Mouse (Mus musculus) layer of hippocampus, adult 9-11 months (tissue): ENCODE measurements at regions not wholly inside any gene's neighbourhood (a gene's known extent, or its start where the extent isn't known, plus 50 kb on each side); places are given as distances from the start of the nearest gene placed in this dataset.

Source experiments
- DNase-seq: peaks from one replicate; pipeline ENCODE4 v3.0.0; 2022

DNA sequence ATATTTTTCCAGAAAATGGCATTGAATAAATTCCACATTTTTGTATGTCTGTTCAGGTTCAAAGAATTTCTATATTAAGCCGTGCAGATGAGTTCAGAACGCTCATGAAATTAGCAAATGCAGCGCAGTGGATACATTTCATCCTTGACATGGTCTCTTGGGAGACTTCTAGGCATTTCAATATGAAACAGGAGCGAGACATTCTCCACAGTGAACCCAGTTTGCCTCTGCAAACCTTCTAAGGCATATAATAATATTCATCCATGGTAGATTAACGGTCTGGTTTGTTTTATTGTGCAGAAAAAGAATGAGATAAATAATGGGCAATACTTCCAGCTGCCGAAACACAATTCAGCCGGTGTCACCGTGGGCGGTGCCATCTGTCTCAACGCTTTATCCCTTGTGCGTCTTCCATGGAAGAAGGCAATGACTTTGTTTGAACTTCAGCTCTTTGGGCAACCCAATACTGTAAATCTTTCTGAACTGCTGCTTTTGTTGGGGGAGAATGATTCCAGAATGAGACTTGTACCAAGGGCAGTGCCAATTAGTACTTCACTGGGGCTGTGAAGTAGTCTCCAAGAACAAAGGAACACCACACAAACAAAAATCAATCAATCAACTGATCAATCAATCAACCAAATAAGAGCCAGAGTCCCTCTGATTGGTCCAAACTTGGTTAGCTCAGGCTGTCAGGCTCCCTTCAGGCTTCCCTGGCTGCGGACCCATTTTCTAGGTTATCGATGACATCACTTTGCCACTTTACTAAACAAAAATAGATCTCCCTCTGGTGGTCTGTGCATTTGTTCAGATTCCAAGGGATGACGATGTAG lies 326.0 kb downstream of the Ice1 start:
- peak; percentile 33 for DNase-seq

DNA sequence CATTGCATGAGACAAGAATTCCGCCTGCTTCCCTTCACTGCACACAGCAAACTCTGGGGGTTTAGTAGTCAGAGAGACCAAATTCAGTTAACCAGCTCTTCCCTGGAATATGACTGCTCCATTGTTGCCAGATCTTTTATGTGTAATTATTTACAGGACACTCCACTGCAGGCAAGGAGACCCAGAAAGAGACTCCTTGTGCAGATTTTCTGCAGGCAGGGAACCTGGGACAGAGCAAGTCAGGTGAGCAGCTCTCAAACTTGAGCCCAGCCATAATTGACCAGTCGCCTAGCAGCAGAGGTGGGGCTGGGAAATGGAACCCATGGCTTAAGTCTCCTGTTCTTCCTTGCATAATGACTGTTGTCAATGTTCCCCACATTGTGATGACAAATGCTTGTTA lies 324.2 kb downstream of the Ice1 start:
- DNase-seq = no peak

DNA sequence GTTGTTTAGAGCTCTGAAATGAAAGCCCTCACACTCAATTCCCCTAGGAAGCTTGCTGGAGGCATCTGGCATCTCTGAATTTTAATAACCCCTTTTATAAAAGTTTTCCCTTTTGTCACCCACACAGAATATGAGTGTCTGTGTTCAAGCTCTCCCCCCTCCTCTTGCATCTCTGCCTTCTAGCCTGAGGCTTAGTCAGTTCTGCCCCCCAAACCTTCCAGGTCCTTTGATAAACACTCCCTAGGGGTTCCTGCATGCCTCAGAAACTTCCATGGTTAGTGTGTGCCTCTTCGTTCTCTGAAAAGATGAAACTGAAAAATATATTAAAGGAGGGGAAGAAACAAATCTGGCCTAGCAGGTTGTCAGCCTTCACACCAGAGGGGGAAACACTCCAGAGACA lies 313.9 kb downstream of the Ice1 start:
- DNase-seq = no peak

DNA sequence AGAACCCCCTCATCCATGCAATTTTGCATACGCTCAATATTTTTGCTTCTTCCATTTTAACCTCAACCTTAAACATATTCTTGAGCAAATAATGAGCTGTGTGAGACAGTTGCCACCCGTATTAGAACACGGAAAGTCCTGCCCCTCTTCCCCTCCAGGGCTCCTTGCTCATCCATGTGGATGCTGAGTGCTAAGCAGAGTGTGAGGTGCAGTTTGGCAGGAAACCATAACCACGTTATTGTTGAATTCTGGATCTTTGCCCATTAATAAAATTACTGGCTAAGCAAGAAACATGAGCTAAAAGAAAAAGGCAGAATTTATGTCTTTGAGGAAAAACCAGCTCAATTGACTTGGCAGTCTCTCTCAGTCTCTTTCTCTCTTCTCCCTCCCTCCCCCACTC lies 301.4 kb downstream of the Ice1 start:
- no peak for DNase-seq

DNA sequence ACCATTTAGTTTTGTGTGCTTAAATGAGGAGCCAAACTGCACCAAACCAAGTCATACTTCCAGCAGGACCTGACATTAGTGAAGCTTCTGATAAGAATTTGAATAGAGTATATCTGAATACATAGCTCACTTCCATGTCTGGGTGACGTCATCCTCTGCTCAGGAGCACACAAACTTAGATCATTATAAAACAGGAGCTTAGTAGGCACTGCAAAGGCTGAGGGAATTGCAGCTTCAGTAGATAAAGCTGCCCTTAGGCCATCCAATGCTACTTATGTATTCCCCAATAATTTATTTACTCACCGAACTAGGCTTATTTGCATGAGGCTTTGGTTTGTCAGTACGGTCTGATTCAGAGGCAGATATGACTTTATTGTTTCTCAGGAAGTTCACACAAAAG lies 297.0 kb downstream of the Ice1 start:
- DNase-seq = no peak

DNA sequence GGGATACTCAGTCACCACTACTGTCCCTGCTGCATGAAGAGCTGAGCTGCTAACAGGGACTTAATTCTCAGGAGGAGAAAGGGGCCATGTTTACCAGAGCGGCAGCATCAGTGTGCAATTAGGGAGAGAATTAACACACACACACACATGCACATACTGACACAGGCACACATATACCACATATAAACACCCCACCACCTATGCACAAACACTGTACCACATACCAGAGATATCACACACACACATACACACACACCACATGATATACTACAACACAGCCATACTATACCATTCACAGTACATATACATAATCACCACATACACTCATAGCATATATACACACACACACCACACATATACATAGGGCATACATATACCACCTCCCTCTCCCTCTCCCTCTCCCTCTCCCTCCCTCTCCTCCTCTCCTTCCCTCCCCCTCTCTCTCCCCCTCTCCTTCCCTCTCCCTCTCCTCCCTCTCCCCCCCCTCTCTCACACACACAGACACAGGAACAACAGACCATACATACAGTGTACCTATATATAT lies 294.2 kb downstream of the Ice1 start:
- no peak for DNase-seq

DNA sequence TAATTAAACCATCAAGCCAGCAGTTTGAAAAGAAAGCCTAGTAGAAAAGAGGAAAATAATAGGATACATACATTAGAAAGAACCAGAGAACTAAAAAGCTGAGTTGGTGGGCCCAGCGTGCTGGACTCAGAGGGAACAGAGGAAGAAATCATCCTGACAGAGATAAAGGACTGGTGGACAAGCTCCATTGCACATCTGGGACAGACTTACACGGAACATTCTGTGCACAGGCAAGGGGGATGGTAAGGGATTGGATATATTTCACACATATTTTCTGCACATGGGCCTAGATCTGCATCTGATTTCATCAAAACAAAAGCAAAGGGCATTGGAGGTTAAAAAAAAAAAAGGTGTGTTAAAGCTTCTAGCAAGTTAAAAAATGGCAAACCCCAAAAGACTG lies 293.5 kb downstream of the Ice1 start:
- DNase-seq = no peak

DNA sequence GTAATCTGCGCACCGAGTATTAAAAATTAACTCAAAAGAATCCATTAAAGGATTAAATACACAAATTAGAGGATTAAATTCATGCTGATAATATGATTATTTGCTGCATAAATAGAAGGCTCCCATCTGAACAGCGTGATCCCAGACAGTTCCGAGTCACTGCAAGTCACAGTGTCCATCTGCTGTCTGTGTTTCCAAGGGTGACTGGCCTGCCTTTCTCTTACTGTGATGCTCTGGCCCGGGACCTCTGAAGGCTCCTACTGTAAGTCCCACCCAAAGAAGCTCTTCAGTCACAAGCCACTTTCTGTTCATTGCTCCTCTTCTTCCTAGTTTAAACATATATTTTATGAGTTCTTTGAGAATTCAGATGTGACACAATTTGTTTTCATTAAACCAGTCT lies 293.1 kb downstream of the Ice1 start:
- DNase-seq = no peak

DNA sequence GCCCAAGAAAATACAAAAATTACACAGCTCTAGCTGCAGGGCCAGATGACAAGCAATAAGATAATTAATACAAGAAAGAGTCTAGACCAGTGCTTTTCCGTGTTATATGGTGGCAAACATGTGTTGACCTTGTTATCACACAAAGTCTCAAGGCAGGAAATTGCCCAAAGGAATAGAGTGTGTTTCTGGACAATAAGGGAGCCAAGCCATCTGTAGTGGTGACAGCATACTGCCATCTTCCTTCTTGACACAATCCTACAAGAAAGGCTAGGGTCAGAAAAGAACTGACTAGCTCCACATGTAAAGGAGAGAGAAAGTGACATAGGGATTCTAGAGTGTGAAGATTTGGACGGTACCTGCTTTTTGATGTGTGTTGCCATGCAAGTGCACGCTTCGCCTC lies 289.0 kb downstream of the Ice1 start:
- DNase-seq = no peak

DNA sequence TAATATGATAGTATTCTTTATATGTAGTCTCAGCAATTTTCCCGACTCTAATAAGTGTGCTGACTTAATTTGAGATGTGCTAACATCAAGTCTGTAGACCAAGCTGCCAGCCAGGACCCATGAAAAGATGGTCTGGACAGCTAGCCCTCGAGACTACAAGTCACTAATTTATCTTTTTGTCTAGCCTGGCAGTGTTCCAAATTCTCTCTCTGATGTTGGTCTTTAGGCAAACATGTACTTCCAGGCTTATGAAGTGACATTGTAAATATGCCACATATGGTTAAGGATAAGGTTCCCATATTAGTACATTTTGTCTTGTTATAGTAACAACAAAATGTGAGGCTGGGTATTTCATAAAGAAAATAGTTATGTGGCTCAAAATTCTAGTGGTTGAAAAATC lies 288.5 kb downstream of the Ice1 start:
- no peak for DNase-seq

DNA sequence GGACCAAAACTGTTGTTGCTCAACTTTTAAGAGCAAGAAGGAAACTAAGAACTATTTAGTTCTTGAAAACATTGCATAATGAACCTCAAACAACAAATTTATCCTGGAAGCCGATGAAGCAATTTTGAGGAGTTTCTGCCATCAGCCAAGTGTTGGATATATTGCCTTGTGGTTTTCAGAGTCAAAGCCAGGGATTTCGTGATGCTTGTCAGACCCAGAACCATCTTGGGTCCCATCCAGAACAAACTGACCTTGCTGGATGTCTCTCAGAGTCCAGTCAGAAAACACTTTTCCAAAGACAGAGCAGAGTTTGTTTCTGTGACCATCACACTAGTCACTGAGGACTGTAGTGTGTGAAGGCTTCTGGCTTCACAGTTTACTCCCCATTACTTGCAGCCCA lies 267.8 kb downstream of the Ice1 start:
- DNase-seq = no peak

DNA sequence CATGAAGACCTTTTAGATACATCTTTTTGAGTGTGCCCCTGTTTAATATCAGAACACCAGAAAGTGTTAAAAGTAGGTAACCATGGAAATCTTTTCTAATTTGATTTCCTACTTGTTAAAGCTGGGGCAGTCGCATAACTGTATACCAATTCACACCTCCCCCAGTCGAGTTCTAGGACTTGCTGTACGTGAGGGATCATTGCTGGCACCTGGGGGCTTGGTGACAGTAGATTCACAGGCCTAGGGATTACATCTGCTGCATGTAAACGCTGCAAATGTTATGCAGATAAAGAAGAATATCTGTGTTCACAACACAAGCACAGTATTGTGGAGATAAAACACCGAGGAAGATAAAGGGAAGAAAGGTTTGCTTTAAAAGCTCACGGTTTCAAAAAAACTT lies 256.7 kb downstream of the Ice1 start:
- DNase-seq = peak; percentile 59

DNA sequence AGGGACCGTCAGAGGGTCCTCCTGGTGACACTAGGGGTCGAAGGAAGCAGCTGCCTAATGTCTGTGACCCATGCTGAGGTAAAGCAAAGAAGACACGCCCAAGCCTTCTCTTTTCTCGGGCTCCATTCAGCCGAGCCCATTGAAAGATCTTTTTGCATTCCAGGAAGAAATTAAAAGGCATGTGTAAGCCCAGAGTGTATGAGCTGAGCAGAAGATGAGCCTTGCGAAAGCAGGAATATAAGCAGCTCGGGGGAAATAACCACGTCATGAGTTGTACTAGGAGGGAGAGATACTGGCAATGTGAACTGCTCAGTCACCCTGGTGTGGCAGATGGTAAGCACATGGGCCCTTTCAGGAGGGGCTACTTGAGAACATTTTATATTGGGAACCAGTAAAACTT lies 252.1 kb downstream of the Ice1 start:
- DNase-seq = no peak

DNA sequence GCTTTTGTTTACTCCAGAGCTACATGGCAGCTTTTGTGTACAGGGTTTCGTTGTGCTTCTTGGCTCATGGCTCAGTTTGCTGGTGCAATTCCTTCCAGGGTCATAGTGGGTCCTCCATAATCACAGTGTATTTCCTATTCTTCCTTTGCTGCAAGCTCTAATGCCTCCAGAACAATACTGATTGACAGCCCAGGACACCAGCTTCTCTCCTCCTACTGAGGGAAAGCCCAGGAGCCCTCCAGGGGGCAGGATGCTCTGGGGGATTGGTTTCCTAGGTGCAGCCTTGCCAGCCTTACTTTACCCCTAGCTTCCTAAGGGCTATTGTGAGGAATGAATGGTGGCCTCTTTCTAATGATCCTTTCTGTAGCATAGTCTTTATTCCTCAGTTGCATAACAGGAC lies 224.6 kb downstream of the Ice1 start:
- no peak for DNase-seq

DNA sequence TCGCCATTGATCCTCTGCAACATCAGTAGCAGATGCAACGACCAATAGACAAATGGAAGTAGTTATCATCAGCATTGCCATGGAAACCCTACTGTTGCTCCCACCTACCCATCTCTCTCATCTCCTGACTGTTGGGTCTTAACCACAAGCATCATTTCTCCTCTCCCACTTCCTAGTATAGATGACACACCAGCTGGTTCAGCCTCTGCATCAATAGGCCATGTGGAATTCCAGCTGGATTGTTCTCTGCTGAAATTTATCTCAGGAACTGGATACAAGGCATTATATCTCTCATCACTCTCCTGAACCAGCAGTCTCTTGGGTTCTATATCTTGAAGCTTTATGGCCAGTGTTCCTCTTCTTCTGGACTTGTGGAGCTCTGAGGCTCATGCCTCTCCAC lies 219.3 kb downstream of the Ice1 start:
- DNase-seq = peak; percentile 58

DNA sequence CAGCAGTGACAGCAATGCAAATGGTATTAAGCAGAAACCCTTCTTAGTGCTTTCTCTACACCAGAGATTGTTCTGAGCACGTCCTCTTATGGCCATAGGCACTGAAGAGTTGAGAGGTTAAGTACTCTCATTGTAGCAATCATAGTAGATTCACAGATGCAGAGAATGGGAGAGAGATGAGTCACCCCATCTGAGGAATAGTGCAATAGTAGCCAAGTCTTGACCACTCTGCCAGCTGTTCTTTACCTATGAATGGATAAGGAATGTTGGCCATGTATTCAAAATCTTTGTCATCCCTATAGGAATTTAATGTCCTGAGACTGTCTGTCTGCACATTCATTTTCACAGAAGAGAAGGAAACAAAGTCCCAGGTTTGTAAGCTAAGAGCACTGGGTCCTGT lies 198.0 kb downstream of the Ice1 start:
- DNase-seq = no peak

DNA sequence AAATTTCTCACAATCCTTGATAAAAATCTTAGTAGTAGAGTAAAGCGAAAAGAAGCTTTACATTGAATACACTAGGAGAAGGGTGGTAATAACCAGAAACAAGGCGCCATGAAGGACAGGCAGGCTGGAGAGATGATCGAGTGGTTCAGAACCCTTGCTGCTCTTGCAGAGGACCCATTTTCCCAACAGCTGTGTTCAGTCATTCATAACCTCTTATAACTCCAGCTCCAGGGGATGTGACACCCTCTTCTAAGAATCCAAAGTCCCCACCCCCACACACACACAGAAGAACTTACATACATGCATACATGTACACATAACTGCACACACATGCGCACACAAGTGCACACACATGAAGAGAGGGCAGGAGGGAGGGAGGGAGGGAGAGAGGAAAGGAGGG lies 190.5 kb downstream of the Ice1 start:
- DNase-seq = no peak

DNA sequence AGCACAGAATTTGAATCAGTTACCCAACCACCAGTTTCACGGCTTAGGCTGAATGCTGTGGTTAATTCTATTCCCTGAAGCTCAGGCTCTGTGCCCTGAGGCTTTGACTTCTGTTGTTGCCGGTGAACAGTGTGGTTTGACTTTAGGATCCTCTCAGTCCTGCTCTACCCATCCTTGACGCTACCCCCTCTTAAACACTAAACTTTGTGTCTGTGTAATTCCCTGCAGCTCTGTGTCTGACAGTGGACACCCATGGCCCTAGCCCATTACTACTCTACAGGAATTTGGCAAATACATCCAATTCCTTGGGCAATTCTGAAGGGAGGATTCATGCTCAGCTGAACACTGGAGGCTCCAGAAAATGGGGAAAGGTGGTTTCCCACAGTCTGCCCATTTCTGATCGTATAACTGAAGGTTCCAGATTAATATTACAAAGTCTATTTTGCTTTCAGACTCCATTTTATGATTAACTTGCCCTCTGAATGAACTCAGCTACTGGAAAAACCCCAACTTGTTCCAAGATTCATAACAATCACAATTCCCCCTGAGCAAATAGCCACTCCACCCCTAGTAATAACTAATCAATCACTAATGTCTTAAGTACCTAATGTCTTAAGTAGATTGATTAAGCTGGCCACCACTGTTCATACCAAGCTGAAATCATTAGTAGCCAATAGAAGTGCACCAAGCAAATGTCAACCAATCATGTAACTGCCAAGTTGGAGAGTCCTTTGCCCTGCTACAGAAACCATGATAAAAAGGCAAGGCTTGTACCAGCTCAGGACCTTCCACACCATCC lies 182.6 kb downstream of the Ice1 start:
- DNase-seq = no peak

DNA sequence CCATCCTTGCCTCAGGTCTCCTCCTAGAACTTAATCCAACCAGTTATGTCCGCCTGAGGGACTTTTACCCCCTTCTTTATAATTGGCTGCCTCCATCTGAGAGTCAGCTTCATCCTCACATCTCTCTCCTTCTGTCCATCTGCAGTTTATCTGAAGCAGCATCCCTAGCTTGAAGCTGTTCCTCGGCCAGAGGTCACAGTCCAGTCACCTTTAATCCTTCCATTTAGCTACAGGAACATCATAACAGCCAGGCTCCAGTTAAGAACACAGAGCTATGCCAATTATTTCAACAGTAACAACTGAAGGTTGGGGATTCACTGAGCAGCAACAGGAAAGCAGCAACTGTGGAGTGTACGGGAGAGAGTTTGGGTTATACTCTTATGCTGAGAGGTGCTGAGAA lies 179.0 kb downstream of the Ice1 start:
- no peak for DNase-seq

DNA sequence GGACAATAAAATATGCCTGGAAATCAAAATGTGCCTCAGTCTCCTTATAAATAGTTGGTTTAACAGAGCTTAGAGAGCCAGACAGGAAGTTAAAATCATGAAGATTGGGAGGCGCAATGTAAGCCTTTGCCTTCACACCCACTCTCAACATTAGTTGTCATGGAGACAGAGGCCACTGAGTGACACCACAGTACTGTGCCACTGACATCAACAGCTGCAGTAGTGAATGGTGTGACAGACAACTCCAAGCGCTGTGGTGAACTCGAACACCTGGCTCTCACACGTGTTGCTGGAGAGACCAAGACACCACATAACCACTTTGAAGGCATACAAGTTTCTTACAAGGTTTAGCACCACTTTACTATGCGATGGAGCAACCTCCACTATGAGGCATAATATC lies 172.4 kb downstream of the Ice1 start:
- no peak for DNase-seq

DNA sequence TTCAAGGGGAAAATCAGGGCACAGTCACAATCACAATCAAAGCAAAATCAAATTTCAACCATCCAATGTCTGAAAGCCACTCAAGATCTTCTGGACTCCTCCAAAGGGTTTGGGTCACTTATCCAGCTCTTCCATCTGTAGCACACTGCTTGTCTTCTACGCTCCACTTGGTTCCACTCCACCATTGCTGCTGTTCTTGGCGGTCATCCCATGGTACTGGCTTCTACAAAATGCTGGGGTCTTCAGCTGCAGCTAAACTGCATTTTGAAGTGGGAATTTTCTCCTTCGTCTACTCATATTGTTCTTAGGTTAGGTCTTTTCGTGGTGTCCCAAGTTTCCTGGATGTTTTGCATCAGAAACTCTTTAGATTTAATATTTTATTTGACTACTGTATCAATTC lies 162.7 kb downstream of the Ice1 start:
- no peak for DNase-seq

DNA sequence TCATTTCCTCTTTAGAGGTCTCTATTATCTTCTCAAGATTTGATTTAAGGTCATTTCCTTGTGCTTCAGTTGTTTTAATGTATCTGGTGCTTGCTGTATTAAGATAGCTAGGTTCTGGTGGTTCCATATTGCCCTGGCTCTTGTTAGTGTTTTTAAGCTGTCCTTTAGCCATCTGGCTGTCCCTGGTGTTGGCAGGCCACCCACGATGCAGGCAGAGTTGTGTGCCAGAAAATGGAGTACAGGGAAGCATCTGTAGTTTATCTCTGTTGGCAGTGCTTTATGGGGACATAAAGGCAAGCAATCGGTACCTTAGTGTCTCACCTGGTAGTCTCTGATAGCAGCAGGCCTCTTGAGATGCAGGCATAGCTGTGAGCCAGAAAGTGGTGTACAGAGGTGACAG lies 162.1 kb downstream of the Ice1 start:
- peak; percentile 75 for DNase-seq

DNA sequence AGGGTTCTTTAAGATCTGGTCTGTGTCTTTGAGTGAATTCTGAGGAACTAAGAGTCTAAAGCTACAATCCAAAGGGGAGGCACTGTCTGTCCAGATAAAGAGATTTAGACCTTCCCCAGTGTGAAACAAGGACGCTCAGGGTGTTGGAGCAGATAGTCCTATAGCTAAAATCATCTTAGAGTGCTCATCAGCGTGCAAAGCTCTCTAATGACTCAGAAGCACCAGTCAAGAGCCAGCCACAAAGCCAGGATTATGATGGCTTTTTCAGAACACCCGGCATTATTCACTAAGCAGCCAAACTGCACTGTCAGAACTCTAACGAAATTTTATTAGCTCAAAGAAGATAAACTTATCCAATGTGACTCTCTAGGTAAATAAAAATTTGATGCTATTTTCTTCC lies 138.1 kb downstream of the Ice1 start:
- DNase-seq = no peak
